Mouse (Mus musculus): ENCODE results near the gene Plxnc1. TPM values are rescaled to one million over a fixed set of nuclear protein-coding genes. Genes with fewer than 3 reads are reported as not detected.

Plxnc1 gene
- polyA plus RNA-seq, 1 experiment from 2014 or later = 7.2 TPM

DNA sequence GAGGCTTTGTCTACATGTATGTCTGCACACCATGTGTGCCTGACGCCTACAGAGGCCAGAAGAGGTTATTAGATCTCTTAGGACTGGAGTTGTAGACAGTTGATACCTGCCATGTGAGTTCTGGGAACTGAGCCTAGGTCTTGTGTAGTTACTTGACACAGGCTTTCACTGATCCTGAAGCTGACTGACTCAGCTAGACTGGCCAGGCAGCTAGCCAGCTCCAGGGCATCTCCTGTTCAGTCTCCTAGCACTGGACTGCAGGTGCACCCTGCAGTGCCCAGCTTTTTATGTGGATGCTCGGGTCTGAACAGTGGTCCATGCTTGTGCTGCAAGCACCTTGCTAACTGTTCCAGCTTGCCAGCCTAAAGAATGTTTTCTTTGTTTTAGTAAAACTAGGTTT, 197.6 kb downstream of the Plxnc1 start:
- WGBS = 81% methylated on average over 2 of the region's 2 CpGs

DNA sequence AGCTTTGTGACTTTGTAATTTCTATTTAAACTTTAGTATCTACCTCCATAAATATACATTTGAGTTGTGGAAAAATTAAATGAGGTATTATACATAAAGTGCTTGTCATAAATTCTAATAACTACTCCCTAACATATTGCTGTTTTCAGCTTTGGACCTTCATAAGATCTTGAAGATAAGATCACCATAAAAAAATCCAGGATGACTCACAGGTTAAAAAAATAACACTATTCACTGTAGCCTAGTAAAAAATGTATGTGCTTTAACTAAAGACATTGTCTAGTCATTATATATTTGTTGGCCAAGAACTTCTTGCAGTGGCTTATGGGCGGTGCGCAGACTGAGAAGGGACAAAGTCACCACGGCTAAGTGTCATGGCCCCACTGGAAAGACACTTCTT, 203.2 kb downstream of the Plxnc1 start:
- H3K36me3 ChIP-seq (ENCODE audit: poor library complexity, severe bottlenecking) = no peaks in the 10 kb centered on the region
- WGBS = 95% methylated on average over 3 of the region's 3 CpGs
- no peak overlapping the region for H3K4me3 ChIP-seq
- no peaks in the 10 kb centered on the region for H3K27me3 ChIP-seq
- no peaks in the 10 kb centered on the region for H3K9me3 ChIP-seq (replicated peaks)
- no peak overlapping the region for H3K4me2 ChIP-seq
- ATAC-seq = no peak
- no peak overlapping the region for H3K27ac ChIP-seq
- H3K9ac ChIP-seq = no peak overlapping the region
- H3K4me1 ChIP-seq = peaks cover 9% of the 10 kb centered on the region; the same call in 1 of the 2 replicates

More for the DNA sequence above, 197.6 kb downstream of the Plxnc1 start:
- Histone ChIP-seq H3K9ac (no peak overlapping the region), H3K27ac (no peak overlapping the region), H3K9me3 (replicated peaks) (no peaks in the 10 kb centered on the region), H3K4me2 (no peak overlapping the region), H3K27me3 (no peaks in the 10 kb centered on the region), H3K4me3 (no peak overlapping the region), H3K36me3 (ENCODE audit: poor library complexity, severe bottlenecking) (peaks cover 3% of the 10 kb centered on the region; the same call in 1 of the 2 replicates), H3K4me1 (no peaks in the 10 kb centered on the region)
- no peak for ATAC-seq
